Mouse (Mus musculus) heart, embryonic 12.5 days (tissue): Measurements from ENCODE around the gene Plcd3. TPM values are rescaled to one million over a fixed set of nuclear protein-coding genes. Genes with fewer than 3 reads are reported as not detected.

Source experiments
- ATAC-seq: fragments of 200-750 bp; cut with Nextera tagmentation; 2 replicates; pipeline ENCODE4 v1.8.0; 2017; ENCODE audit warnings: moderate TSS enrichment, moderate library complexity; ENCODE audit not compliant: insufficient number of reproducible peaks, low FRiP score
- H3K27ac ChIP-seq: fragments of 300-500 bp; sonication (generic); 2 replicates; pipeline ENCODE4 v1.5.1; 2016; ENCODE audit warnings: mild to moderate bottlenecking, moderate library complexity; ENCODE audit not compliant: poor library complexity, severe bottlenecking
- H3K27me3 ChIP-seq: fragments of 300-500 bp; sonication (generic); replicated peaks from 2 replicates; pipeline ENCODE4 v1.6.1; 2016; ENCODE audit warnings: mild to moderate bottlenecking, moderate library complexity
- H3K36me3 ChIP-seq: fragments of 300-500 bp; sonication (generic); 2 replicates; pipeline ENCODE4 v1.6.1; 2016; ENCODE audit warnings: mild to moderate bottlenecking, moderate library complexity
- H3K4me1 ChIP-seq: fragments of 300-500 bp; sonication (generic); replicated peaks from 2 replicates; pipeline ENCODE4 v1.6.1; 2016; ENCODE audit warnings: mild to moderate bottlenecking
- H3K4me2 ChIP-seq: fragments of 300-500 bp; sonication (generic); 2 replicates; pipeline ENCODE4 v1.6.1; 2016; ENCODE audit warnings: mild to moderate bottlenecking, moderate library complexity
- H3K4me3 ChIP-seq: fragments of 300-500 bp; sonication (generic); 2 replicates; pipeline ENCODE4 v1.5.1; 2016; ENCODE audit warnings: mild to moderate bottlenecking
- H3K9ac ChIP-seq: fragments of 300-500 bp; sonication (generic); 2 replicates; pipeline ENCODE4 v1.6.1; 2016; ENCODE audit warnings: mild to moderate bottlenecking, moderate library complexity
- H3K9me3 ChIP-seq: fragments of 300-500 bp; sonication (generic); replicated peaks from 2 replicates; pipeline ENCODE4 v1.6.1; 2016; ENCODE audit warnings: mild to moderate bottlenecking, moderate library complexity
- WGBS: fragments of 180-500 bp; shearing (Covaris S2); methylation state at CpG from one replicate; pipeline ENCODE4 v1.1.7; 2016; 5-methylcytosine and 5-hydroxymethylcytosine counted together
- polyA plus RNA-seq: library from polyadenylated mRNA; unstranded; fragments of >200 nt; fragmentation: Nextera tagmentation; extraction: Ambion mirVana; gene quantifications from 2 replicates; pipeline ENCODE4 v1.2.1, GENCODE M21; 2016

Gene Plcd3
- polyA plus RNA-seq, 1 experiment from 2014 or later = 5.8 TPM

DNA sequence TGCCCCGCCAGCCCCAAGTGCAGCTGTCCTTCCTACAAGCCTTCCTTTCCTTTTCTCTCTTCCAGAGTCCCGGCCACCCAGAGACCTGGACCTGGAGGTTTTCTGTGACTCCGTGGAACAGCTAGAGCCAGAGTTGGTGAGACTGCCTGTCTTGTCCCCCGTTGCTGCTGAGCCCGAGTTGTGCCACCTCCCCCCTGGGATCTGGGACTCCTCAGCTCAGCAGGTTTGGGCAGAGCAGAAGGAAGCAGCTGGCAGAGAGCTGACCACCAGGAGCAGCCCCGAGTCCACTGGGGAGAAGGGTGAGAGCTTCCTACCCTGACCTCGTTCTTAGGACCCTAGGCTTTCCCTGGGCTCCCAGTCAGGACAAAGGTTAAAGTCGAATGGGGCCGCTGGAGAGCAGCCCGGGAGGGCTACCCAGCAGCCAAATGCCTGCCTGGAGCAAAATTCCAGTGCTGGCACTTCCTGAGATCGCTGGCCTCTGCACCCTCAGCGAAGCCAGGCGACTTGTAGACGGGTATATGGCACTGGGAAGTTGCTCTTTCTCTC, 3.8 kb upstream of the Plcd3 start:
- Histone ChIP-seq H3K36me3 (no peaks in the 10 kb centered on the region), H3K4me1 (peaks cover 19% of the 10 kb centered on the region), H3K27me3 (peaks cover 17% of the 10 kb centered on the region), H3K4me3 (no peak overlapping the region), H3K27ac (no peak overlapping the region), H3K9ac (no peak overlapping the region), H3K4me2 (0 out of 2 replicates have a peak overlapping the region, but pooled peaks have one; percentile 93), H3K9me3 (no peaks in the 10 kb centered on the region)
- no peak for ATAC-seq
- WGBS = 55% methylated on average over 14 of the region's 14 CpGs

DNA sequence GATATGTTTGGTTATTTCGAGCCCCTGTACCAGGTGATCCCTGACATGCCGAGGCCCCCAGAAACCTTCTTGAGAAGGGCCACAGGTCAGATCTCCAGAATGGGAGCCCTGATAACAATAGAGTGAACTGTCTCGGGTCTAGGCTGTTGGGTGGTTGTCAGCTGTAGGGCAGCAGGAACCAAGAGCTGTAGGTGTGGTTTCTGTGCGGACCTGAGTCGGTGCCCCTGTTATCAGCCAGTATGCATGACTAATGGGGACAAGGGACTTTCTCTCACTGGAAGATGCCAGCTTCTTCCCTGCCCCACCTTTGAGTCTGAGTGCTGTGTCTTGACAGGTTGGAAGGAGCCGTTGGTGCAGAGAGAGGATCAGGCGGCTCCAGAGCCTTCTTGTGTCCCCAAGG, 3.0 kb upstream of the Plcd3 start:
- Histone ChIP-seq H3K36me3 (no peaks in the 10 kb centered on the region), H3K4me2 (peak overlapping the region; percentile 93), H3K9me3 (no peaks in the 10 kb centered on the region), H3K27me3 (peaks cover 25% of the 10 kb centered on the region), H3K27ac (no peak overlapping the region), H3K9ac (no peak overlapping the region), H3K4me3 (no peak overlapping the region), H3K4me1 (peaks cover 23% of the 10 kb centered on the region)
- 65% methylated on average over 7 of the region's 7 CpGs for WGBS
- ATAC-seq = no peak

DNA sequence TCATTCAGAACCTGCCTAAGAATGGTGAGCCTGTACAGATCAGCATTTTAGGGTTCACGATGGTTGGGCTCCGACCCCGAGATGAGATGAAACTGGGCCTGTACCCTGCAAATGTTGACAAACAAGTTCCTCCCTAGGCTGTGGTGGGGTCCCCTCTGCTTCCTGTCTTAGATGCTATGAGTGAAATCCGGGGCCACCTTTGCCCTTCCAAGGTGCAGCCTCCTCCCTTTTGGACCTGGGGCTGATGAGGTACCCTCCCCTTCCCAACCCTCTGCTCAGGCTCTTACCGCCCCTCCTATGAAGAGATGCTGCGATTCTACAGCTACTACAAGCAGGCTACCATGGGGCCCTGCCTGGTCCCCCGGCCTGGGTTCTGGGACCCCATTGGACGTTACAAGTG, 2.2 kb upstream of the Plcd3 start:
- ATAC-seq = no peak
- peak overlapping the region; percentile 93 for H3K4me2 ChIP-seq
- no peaks in the 10 kb centered on the region for H3K9me3 ChIP-seq
- WGBS = 58% methylated on average over 8 of the region's 8 CpGs
- H3K27ac ChIP-seq = no peak overlapping the region
- peaks cover 32% of the 10 kb centered on the region for H3K4me1 ChIP-seq
- no peaks in the 10 kb centered on the region for H3K36me3 ChIP-seq
- peak overlapping the region; percentile 69; the same call in 1 of the 2 replicates for H3K9ac ChIP-seq
- H3K4me3 ChIP-seq = peak overlapping the region; percentile 67
- H3K27me3 ChIP-seq = peaks cover 28% of the 10 kb centered on the region

DNA sequence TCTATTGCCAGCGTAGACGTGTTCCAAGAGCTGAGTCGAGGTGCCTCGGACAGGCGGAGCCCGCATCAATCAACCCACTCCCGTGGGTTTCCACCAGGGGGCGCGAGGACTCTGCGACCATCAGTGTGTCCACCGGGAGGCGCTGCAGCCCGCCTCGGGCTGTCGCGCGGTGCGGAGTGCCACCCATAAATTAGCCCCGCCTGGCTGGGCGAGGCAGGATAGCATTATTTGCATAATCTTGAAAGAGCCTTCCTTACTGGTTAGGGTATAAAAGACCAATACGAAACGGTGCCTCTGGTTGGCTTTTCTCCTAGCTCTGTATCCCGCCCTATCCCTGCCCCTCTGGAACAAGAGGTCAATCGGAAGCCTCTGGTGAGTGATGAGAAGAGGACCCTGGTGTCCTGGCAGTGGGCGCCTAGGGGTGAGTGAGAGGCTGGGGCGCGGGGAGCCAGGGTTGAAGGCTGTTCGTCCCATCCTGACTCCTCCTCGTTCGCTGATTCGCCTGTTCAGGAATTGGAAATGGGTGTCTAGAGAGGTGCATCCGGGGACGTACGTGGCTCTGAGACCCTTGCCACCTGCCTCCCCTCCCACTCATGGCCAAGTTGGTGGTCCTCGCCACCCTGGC, 1.4 kb upstream of the Plcd3 start:
- H3K9ac ChIP-seq = peak overlapping the region; percentile 71
- no peaks in the 10 kb centered on the region for H3K9me3 ChIP-seq
- peaks cover 39% of the 10 kb centered on the region for H3K4me1 ChIP-seq
- peak overlapping the region; percentile 93 for H3K4me2 ChIP-seq
- peaks cover 28% of the 10 kb centered on the region for H3K27me3 ChIP-seq
- no peaks in the 10 kb centered on the region for H3K36me3 ChIP-seq
- peak overlapping the region; percentile 14; the same call in 1 of the 2 replicates for H3K27ac ChIP-seq
- peak; percentile 89 for ATAC-seq
- 1% methylated on average over 35 of the region's 35 CpGs for WGBS
- H3K4me3 ChIP-seq = peak overlapping the region; percentile 67

DNA sequence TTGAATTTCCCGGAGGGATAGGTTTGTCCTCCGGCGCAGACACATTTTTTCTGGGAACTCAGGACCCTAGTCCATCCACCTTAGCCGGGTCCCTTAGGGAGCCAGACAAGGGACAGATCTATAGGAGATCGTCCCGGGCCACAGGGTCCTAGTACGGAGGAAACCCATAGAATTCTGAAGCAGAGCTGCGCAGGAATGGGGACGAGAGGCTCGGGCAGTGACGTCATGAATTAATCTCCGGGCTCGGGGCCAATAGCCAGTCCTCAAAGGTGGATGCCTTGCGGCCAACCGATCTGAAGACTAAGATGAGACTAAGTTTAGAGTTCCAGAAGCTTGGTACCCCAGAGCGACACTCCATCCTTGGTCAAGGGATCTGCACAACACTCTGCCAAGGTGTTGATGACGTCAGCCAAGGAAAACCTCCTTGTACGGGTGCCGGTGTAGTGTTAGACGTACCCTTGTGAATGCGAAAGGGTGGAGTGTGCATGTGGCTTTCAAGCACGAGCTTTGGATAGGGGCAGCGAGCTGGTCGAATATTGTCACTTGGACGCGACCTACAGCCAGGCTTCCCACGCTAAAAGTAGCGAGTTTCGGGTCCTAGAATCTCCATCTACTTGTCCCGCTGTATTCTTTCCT, 526 bp upstream of the Plcd3 start:
- Histone ChIP-seq H3K36me3 (no peaks in the 10 kb centered on the region), H3K9me3 (no peaks in the 10 kb centered on the region), H3K4me2 (peak overlapping the region; percentile 93), H3K9ac (peak overlapping the region; percentile 71), H3K27me3 (peaks cover 28% of the 10 kb centered on the region), H3K27ac (no peak overlapping the region), H3K4me1 (peaks cover 47% of the 10 kb centered on the region), H3K4me3 (peak overlapping the region; percentile 67)
- WGBS = 2% methylated on average over 30 of the region's 30 CpGs
- ATAC-seq = 0 out of 2 replicates have a peak, but pooled peaks have one; percentile 13

DNA sequence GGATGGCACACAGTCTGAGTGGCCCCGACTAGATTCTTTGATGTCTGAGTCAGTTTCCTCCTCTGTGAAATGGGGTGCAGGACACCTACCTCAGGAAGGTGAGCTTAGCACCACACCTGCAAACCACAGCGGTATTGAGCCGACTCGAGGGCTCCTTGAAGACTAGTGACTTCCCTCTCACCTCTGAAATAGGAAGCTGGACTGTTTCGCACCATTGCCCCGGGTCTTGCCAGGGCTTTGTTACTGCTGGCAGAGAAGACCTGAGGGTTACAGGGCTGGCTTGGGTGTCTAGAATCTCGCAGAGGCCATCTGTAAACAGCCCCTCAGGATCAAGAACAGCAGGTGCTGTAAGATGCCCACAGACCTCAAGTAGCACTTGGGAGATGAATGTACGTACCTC, 1.1 kb downstream of the Plcd3 start:
- no peak for ATAC-seq
- Histone ChIP-seq H3K27ac (no peak overlapping the region), H3K9ac (0 out of 2 replicates have a peak overlapping the region, but pooled peaks have one; percentile 18), H3K9me3 (no peaks in the 10 kb centered on the region), H3K4me3 (no peak overlapping the region), H3K4me2 (peak overlapping the region; percentile 93), H3K36me3 (no peaks in the 10 kb centered on the region), H3K4me1 (peaks cover 62% of the 10 kb centered on the region), H3K27me3 (peaks cover 28% of the 10 kb centered on the region)
- WGBS = 67% methylated on average over 8 of the region's 8 CpGs

DNA sequence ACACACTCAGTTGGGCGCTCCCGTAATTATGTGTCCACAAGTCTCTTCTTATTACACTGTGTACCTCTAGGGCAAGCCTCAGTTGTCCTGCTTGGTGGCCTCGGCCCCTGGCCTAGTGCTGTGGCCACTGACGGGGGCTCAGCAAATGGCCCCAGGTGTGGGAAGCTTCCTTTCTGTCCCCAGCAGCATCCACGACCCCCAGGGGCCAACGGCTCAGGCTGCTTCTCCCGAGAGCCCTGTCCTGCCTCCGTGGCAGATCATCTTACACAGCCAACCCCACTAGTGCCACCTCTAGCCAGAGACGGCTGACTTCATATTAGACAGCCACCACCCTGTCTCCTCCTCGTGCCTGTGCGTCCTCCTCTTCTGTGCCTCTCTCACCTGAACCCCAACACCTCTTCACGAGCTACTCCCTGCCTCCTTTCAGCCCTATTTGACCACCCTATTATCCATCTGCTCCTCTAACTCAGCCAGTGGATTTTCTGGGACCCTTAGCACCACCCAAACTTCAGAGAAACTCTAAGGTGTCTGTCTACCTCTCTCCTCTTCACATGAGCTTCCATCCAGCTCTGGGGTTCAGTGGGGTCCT, 2.0 kb downstream of the Plcd3 start:
- H3K9me3 ChIP-seq = no peaks in the 10 kb centered on the region
- no peak overlapping the region for H3K27ac ChIP-seq
- no peak overlapping the region; the same call in 1 of the 2 replicates for H3K9ac ChIP-seq
- peaks cover 24% of the 10 kb centered on the region for H3K27me3 ChIP-seq
- ATAC-seq = no peak
- 62% methylated on average over 12 of the region's 12 CpGs for WGBS
- H3K4me1 ChIP-seq = peaks cover 67% of the 10 kb centered on the region
- H3K4me3 ChIP-seq = no peak overlapping the region
- H3K4me2 ChIP-seq = no peak overlapping the region
- H3K36me3 ChIP-seq = no peaks in the 10 kb centered on the region

DNA sequence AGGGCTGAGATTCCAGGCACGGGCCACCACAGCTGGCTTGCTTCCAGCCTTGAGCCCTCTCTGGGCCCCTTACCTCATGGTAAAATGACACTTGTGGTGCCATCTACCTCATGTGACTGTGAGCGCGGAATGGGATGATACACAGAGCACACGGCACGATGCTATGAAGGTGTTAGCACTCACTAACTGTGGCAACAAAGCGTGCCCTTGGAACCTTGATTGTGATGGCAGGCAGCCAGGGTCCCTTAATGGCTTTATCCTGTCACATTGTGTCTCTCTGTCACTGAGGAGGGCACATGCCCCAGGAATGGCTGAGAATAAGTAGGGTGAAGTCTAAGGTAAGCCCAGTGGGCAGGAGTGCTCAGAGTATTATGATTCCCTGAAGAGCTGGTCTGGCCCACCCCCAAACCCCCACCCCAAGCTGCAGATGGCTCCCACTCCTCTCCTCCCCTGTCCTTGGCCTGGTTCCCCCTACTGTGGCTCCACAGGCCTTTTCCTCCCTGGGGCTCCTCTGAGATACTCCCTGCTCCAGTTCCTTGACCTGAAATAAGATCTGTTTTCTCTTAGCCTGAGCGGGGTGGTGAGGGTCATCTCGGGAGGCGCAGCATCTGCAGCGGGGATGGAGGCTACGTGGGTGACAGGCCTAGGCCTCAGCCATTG, 2.8 kb downstream of the Plcd3 start:
- ATAC-seq = no peak
- Histone ChIP-seq H3K9me3 (no peaks in the 10 kb centered on the region), H3K4me3 (no peak overlapping the region), H3K27me3 (peaks cover 16% of the 10 kb centered on the region), H3K36me3 (no peaks in the 10 kb centered on the region), H3K4me2 (no peak overlapping the region), H3K9ac (no peak overlapping the region; the same call in 1 of the 2 replicates), H3K27ac (peak overlapping the region; percentile 60; the same call in 1 of the 2 replicates), H3K4me1 (peaks cover 75% of the 10 kb centered on the region)
- 60% methylated on average over 11 of the region's 11 CpGs for WGBS

DNA sequence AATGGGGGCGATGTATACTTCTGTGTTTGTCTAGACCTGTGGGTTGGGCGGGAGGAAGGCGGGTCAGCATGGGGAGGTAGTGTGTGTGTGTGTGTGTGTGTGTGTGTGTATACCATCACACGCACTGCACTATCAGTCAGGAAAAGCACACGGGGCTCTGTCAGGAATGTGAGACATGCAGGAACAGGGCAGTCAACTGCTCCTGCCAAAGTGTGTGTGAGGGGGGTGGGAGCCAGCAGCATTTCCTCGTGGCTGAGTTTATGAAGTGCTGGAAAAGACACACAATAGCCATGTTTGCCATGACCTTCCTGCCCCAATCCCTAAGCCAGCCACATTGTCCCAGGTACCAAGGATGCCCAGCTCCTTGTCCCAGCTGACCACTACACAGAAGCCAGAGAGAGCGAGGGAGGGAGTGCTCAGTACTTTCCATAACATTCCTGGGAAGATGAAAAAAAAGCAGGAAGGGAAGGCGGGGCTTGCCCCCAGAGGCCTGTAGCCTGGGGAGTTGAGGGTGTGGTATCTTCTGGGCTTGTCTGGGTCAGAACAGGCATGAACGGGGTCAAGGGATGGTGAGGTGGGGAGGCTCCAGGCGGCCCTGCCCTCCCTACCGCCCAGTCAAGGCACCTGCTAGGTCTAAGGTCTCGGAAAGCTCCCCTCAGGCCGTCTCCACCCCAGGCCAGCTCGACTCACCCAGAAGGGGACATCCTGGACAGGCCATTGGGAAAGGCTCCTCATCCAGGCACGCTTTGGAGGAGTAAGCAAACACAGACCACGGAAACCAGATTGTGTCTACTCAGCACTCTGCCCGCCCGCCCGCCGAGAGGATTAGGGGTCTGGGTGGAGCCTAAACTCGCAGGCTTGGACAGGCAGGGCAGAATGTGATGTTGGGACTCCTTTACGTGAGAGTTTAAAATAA, 4.2 kb downstream of the Plcd3 start:
- peak overlapping the region; percentile 28 for H3K4me3 ChIP-seq
- no peaks in the 10 kb centered on the region for H3K9me3 ChIP-seq
- H3K36me3 ChIP-seq = no peaks in the 10 kb centered on the region
- peaks cover 14% of the 10 kb centered on the region for H3K27me3 ChIP-seq
- H3K4me1 ChIP-seq = peaks cover 73% of the 10 kb centered on the region
- peak; percentile 55 for ATAC-seq
- H3K9ac ChIP-seq = peak overlapping the region; percentile 47
- peak overlapping the region; percentile 93 for H3K27ac ChIP-seq
- peak overlapping the region; percentile 64 for H3K4me2 ChIP-seq
- 10% methylated on average over 22 of the region's 22 CpGs for WGBS

DNA sequence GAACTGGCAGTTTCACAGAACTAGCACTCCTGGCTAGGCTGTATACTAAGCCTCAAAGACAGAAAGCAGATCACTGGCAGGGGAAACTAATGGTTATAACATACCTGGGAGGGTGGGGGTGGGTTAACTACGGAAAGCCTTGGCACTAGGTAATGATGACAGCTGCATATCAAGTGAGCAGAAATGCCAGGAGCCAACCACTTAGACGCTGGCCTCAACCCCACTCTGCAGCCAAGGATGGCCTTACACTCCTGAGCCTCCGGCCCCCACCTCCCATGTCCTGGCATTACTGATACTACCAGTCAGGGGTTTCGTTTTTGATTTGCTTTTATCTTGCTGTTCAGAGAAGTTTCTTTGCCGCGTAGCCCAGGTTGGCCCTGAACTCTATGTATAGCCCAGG, 5.7 kb downstream of the Plcd3 start:
- Histone ChIP-seq H3K4me1 (peaks cover 67% of the 10 kb centered on the region), H3K9me3 (no peaks in the 10 kb centered on the region), H3K4me3 (no peak overlapping the region), H3K4me2 (no peak overlapping the region), H3K9ac (no peak overlapping the region), H3K36me3 (no peaks in the 10 kb centered on the region), H3K27ac (0 out of 2 replicates have a peak overlapping the region, but pooled peaks have one; percentile 2), H3K27me3 (peaks cover 14% of the 10 kb centered on the region)
- 77% methylated on average over 6 of the region's 6 CpGs for WGBS
- ATAC-seq = no peak
